Mouse (Mus musculus): Measurements from ENCODE around the gene Eml1.

Eml1 gene

GRCm38 (mm10) chr12:108373611-108374010 lies 2.9 kb downstream of the Eml1 start:
- DNase-seq (ENCODE audit: low spot score) = peak; percentile 44

GRCm38 (mm10) chr12:108374689-108375088 lies 3.9 kb downstream of the Eml1 start:
- DNase-seq (ENCODE audit: low spot score) = no peak

- no peak for DNase-seq (ENCODE audit: low spot score)
Observed at GRCm38 (mm10) chr12:108378379-108379133, 7.8 kb downstream of the Eml1 start.

- no peak for DNase-seq (ENCODE audit: low spot score)
Observed at GRCm38 (mm10) chr12:108386476-108387232, 15.9 kb downstream of the Eml1 start.

- no peak for DNase-seq (ENCODE audit: low spot score)
Observed at GRCm38 (mm10) chr12:108389718-108390117, 19.0 kb downstream of the Eml1 start.

GRCm38 (mm10) chr12:108392254-108393044 lies 21.7 kb downstream of the Eml1 start:
- DNase-seq (ENCODE audit: low spot score) = no peak

GRCm38 (mm10) chr12:108393082-108393481 lies 22.3 kb downstream of the Eml1 start:
- no peak for DNase-seq (ENCODE audit: low spot score)

GRCm38 (mm10) chr12:108393637-108394036 lies 22.9 kb downstream of the Eml1 start:
- DNase-seq (ENCODE audit: low spot score) = peak; percentile 54

GRCm38 (mm10) chr12:108394534-108395284 lies 24.0 kb downstream of the Eml1 start:
- DNase-seq (ENCODE audit: low spot score) = no peak

- DNase-seq (ENCODE audit: low spot score) = no peak
Observed at GRCm38 (mm10) chr12:108395285-108395660, 24.5 kb downstream of the Eml1 start.

GRCm38 (mm10) chr12:108396081-108396947 lies 25.6 kb downstream of the Eml1 start:
- no peak for DNase-seq (ENCODE audit: low spot score)

- no peak for DNase-seq (ENCODE audit: low spot score)
Observed at GRCm38 (mm10) chr12:108398681-108399080, 27.9 kb downstream of the Eml1 start.

GRCm38 (mm10) chr12:108399191-108399590 lies 28.4 kb downstream of the Eml1 start:
- no peak for DNase-seq (ENCODE audit: low spot score)

GRCm38 (mm10) chr12:108400951-108401350 lies 30.2 kb downstream of the Eml1 start:
- DNase-seq (ENCODE audit: low spot score) = no peak

- peak; percentile 21 for DNase-seq (ENCODE audit: low spot score)
Observed at GRCm38 (mm10) chr12:108403957-108404356, 33.2 kb downstream of the Eml1 start.

- DNase-seq (ENCODE audit: low spot score) = no peak
Observed at GRCm38 (mm10) chr12:108409100-108409499, 38.3 kb downstream of the Eml1 start.

- no peak for DNase-seq (ENCODE audit: low spot score)
Observed at GRCm38 (mm10) chr12:108410416-108411208, 39.9 kb downstream of the Eml1 start.

- DNase-seq (ENCODE audit: low spot score) = no peak
Observed at GRCm38 (mm10) chr12:108414932-108415331, 44.2 kb downstream of the Eml1 start.

- DNase-seq (ENCODE audit: low spot score) = no peak
Observed at GRCm38 (mm10) chr12:108419570-108419969, 48.8 kb downstream of the Eml1 start.

- no peak for DNase-seq (ENCODE audit: low spot score)
Observed at GRCm38 (mm10) chr12:108421477-108421876, 50.7 kb downstream of the Eml1 start.

Data from yolk sac, embryonic 10.5 days (tissue).